Mouse (Mus musculus) megakaryocyte progenitor cell, adult 5-6 weeks (primary cell): ENCODE measurements at regions not wholly inside any gene's neighbourhood (a gene's known extent, or its start where the extent isn't known, plus 50 kb on each side); places are given as distances from the start of the nearest gene placed in this dataset.
A peak's percentile ranks its signal among the peaks of the same experiment; 100 is the strongest.

Experiments used
- ATAC-seq: replicated peaks from 2 replicates; pipeline ENCODE4 v1.8.0; 2016; ENCODE audit warnings: mild to moderate bottlenecking, moderate TSS enrichment, inconsistent platforms; ENCODE audit not compliant: poor library complexity

GRCm38 (mm10) chr4:12277949-12278348, 106.1 kb upstream of the Fam92a start:
- ATAC-seq, result no peak

GRCm38 (mm10) chr4:12273369-12273768, 101.6 kb upstream of the Fam92a start:
- ATAC-seq, result no peak

- ATAC-seq, result no peak
Observed at GRCm38 (mm10) chr4:12272914-12273313, 101.1 kb upstream of the Fam92a start.

- no peak for ATAC-seq
Observed at GRCm38 (mm10) chr4:12272378-12272777, 100.6 kb upstream of the Fam92a start.

GRCm38 (mm10) chr4:12263746-12264145, 91.9 kb upstream of the Fam92a start:
- no peak for ATAC-seq

- no peak for ATAC-seq
Observed at GRCm38 (mm10) chr4:12263197-12263596, 91.4 kb upstream of the Fam92a start.

GRCm38 (mm10) chr4:12247994-12248393, 76.2 kb upstream of the Fam92a start:
- no peak for ATAC-seq

GRCm38 (mm10) chr4:12246595-12246994, 74.8 kb upstream of the Fam92a start:
- no peak for ATAC-seq

GRCm38 (mm10) chr4:12240941-12241571, 69.2 kb upstream of the Fam92a start:
- peak; percentile 95 for ATAC-seq

- no peak for ATAC-seq
Observed at GRCm38 (mm10) chr4:12230731-12231130, 58.9 kb upstream of the Fam92a start.
